Mouse (Mus musculus): ENCODE data around the gene Foxo6.

DNA sequence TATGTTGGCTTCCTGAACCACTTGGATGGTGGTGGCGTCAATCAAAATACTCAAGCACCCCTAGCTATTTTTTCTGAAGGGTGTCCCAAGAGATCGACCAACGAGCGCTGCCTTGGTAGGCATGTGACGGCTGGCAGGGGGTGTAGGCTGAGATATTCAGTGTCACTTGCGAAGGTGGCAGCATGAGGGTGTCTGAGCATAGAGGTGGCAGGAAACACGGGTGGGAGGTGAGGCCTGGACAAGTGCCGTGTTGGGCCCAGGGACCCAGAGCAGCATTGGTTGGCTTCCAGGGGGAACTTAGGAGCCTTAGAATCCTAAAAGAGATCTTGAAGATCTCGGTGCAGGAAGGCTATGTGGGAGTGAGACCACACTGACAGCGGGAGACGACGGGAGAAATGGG, 6.7 kb downstream of the Foxo6 start:
- TF ChIP-seq CTCF (IDR thresholded peaks at IDR 0.05; ENCODE audit: low read depth) (no peak), EP300 (optimal IDR thresholded peaks at IDR 0.05) (no peak)
